Mouse (Mus musculus) splenic B cell, adult 2 months (primary cell): ENCODE data around the gene Upk1a.

Experiments used
- DNase-seq: peaks from one replicate; pipeline ENCODE4 v3.0.0-alpha.2; 2011; ENCODE audit warnings: low read depth, low spot score
- H3K27me3 ChIP-seq: 2 replicates; pipeline ENCODE4 v1.6.1; 2012; ENCODE audit warnings: mild to moderate bottlenecking, low read length, moderate library complexity, mixed read lengths; ENCODE audit not compliant: control insufficient read depth, poor library complexity, insufficient read depth, severe bottlenecking
- H3K36me3 ChIP-seq: 2 replicates; pipeline ENCODE4 v1.6.1; 2012; ENCODE audit warnings: mild to moderate bottlenecking, low read length, moderate library complexity, mixed read lengths; ENCODE audit not compliant: control insufficient read depth, poor library complexity, insufficient read depth, severe bottlenecking

Gene Upk1a

DNA sequence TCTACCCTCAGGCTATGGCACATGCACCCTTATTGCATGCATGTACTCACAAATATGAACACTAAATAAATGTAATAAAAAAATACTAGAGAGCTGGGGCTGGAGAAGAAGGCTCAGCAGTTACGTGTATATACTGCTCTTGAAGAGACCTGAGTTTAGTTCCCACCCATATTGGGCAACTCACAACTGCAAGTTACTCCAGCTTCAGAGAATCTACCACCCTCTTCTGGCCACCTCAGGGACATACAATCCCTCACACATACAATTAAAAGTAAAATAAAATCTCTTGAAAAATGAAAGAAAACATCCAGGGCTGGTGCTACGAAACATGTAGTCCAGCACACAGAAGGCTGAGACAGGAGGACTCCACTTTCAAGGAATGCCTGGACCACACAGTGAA, 1.8 kb upstream of the Upk1a start:
- Histone ChIP-seq H3K36me3 (peaks cover 5% of the 10 kb centered on the region), H3K27me3 (no peaks in the 10 kb centered on the region)
- DNase-seq = peak; percentile 56

DNA sequence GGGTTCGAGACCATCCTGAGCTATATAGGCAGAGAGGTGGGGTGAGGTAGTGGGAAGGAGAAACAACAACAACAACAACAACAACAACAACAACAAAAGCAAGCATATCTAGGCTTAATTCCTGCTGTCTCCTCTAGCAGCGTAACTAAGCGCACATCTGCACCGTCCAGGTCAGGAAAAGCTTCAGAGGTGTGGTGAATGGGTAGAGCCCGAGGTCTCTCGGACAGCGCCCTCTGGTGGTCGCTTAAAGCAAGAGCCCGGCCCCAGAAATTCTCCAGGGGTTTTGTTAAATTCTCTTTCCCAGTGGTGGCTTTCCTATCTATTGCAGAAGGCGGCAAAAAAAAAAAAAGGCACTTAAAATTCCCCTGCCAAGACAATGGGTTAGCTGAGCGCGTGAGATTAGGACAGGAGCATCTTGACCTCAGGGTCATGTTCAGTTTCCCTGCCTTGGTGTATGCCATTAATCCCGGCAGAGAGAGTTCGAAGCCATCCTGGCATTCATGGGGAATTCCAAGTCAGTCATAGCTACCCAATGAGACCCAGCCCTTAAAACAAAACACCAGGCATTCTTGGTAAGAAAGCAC, 974 bp upstream of the Upk1a start:
- H3K36me3 ChIP-seq = peaks cover 2% of the 10 kb centered on the region; the same call in 1 of the 2 replicates
- DNase-seq = peak; percentile 75

DNA sequence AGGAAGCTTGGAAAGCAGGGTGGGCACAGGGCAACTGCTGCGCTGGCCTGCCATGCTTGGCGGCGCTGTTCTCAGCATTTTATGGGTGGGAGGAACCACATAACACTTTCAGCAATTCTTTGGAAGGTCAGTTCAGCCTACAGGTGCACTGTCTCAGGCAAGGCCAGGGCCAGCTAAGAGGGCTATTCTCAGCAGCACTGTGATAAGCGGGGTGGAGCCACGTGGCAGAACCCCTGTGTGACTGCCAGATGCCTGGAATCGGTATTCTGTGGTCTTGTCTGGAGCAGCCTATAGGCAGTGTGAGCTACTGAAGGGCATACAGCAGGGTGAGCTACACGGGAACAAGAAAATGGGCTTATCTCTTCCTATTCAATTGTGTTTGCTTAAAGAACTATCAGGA, 2.6 kb downstream of the Upk1a start:
- DNase-seq = no peak
- Histone ChIP-seq H3K27me3 (no peaks in the 10 kb centered on the region), H3K36me3 (no peaks in the 10 kb centered on the region)

More for the DNA sequence above, 974 bp upstream of the Upk1a start:
- no peaks in the 10 kb centered on the region for H3K27me3 ChIP-seq

DNA sequence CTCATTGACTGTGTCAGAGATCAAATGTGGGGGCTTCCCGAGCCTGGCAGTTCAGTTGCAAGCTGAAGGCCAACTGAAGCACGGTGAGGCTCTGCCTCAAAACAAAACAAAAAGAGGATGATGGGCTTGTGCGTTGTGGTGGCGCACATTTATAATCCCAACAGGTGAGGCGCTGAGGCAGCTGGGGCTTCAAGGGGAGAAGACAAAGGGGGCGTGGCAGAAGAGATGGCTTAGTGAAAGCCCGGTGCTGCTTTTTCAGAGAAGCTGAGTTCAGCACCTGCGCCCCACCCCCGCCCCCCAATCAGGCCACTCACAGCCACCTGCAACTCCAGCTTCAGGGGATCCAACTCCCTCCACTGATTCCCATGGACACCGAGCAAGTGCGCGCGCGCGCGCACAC, 4.2 kb downstream of the Upk1a start:
- DNase-seq = no peak
- Histone ChIP-seq H3K36me3 (no peaks in the 10 kb centered on the region), H3K27me3 (no peaks in the 10 kb centered on the region)

DNA sequence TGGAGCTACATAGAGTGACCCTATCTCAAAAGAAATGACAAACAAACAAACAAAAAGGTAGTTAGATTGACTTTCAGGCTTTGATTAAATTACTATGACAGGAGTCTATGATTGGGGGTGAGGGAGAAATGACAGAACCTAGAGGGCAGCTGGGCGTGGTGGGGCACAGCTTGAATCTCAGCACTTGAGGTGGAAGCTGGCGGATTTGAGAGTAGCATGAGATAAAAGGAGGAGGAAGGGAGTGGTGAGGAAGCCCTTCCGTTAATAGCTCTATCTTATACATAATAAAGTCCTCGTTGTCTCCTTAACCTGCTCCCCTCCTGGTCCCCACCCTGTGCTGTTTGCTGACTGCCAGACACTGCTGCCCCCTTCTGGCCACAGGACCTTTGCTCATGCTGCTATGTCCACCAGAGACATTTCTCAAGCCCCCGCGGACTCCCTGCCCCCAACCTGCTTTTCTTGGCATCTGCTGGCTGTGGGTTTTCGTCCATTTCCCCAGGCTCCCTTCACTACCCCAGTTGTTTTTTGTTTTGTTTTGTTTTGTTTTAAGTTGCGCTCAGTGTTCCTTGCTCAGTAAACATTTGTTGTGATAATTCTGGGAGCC, 4.8 kb downstream of the Upk1a start:
- DNase-seq = peak; percentile 84

DNA sequence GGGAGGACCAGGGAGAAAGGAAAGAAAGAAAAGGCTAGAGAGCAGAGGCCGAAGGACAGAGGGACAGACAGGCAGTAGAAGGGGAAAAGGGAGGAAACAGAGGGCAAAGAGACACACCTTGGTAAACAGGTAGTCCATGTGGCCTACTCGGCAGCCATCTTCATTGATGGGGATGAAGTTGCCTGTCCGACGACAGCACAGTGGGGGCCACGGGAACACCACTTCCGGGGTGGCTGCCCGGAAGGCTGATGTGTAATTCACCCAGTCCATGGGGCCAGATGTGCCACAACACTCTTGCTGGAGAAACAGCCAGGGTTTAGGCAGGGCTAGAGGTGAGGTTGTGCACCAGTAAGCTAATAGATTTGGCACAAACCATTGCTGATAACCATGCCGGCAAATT, 7.7 kb downstream of the Upk1a start:
- H3K27me3 ChIP-seq = no peaks in the 10 kb centered on the region
- no peak for DNase-seq
- H3K36me3 ChIP-seq = no peaks in the 10 kb centered on the region

More for the DNA sequence above, 4.8 kb downstream of the Upk1a start:
- no peaks in the 10 kb centered on the region for H3K27me3 ChIP-seq
- H3K36me3 ChIP-seq = no peaks in the 10 kb centered on the region

DNA sequence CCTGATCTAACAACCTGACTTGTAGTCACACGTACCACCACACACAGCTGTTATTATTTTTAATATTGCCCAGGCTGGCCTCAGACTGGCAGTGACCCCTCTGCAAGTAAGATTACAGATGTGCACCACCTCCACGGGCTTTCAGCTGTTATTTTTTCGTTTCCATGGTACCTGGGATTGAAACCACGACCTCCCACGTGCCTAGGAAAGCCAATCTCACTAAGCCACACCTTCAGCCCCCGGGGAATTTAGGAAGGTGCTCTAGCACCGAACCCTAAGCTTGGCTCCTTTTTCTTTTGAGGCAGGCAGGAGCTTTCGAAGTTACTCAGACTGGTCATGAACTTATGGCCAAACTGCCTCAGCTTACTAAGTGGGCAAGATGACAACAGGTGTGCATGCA, 8.2 kb downstream of the Upk1a start:
- DNase-seq = no peak
- Histone ChIP-seq H3K27me3 (no peaks in the 10 kb centered on the region), H3K36me3 (no peaks in the 10 kb centered on the region)

DNA sequence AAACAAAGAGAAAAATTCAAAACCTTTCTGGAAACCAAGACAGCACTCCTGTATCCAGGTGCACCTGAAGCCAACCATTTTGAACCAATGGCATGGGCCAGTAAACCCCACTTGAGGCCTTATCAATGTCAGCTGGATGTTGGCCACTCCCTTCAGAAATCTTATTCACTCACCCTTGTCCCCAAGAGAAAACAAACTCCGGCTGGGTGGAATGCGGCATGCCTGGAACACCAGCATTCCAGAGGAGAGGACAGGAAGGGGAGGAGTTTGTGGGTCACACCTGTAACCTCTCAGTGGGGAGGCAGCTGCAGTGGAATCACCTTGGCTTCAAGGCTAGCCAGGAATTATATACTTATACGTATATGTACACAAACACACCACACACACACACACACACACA, 10.1 kb downstream of the Upk1a start:
- no peak for DNase-seq
- Histone ChIP-seq H3K36me3 (no peaks in the 10 kb centered on the region), H3K27me3 (no peaks in the 10 kb centered on the region)

DNA sequence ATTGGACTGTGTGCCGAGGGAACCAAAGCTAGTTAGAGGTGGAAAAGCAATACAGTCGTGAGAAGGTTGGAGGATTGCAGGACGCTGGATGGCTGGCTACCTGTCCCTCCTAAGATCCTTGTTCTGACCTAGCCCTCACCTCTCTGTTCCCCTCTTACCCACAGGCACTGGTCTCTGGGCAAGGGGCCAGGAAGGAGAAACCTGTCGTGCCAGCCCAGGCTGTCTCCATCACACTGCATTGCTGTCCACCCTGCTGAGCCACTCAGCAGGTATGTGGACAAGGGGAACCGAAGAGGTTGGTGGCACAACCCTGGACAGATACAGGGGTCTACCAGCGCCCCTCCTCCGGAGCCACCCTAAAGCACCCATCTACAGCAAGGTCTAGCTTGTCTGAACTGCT, 12.0 kb downstream of the Upk1a start:
- no peak for DNase-seq
- Histone ChIP-seq H3K27me3 (no peaks in the 10 kb centered on the region), H3K36me3 (no peaks in the 10 kb centered on the region)

DNA sequence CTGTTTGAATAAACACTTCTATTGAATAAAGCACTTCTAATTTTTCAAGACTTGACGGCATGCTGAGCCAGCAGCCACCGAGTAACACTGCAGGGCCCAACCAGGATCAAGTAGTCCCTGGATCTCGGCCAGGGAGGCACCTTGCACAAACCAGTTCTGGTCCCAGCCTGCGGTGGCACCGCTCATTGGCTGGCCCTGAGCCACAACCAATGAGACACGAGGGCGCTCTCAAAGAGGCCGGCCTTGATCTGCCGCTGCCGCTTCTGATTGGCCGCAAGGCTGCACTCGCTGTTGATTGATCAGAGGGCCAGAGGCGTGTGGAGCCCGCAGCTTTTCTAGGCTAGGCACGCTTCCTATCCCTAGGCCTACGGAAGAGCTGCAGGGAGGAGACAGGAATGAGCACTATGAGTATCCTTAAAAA, 12.7 kb downstream of the Upk1a start:
- no peaks in the 10 kb centered on the region for H3K27me3 ChIP-seq
- DNase-seq = peak; percentile 64
- no peaks in the 10 kb centered on the region for H3K36me3 ChIP-seq

DNA sequence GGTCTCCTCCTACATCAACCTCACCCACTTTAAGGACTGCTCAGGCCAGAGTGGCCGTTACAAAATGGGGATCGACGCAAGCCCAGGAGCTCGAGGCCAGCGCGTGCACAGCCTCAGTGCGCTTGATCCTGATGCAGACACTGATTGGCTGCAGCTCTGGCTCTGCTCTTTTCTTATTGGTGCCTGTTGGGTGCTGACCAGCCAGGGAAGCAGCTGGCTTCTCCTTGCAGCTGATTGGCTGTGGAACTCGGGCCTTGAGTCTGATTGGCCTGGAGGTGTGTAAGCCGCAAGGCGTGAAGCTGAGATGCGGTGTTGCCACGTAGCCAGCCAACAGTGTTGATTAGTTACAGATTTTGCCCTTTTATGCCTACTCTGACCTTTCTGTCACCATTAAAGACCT, 13.9 kb downstream of the Upk1a start, which contains the start of gene Zbtb32:
Zbtb32 (minus strand) TSS at position 124 of the 400 bp plus-strand sequence.
- no peak for DNase-seq
- Histone ChIP-seq H3K36me3 (no peaks in the 10 kb centered on the region), H3K27me3 (no peaks in the 10 kb centered on the region)

DNA sequence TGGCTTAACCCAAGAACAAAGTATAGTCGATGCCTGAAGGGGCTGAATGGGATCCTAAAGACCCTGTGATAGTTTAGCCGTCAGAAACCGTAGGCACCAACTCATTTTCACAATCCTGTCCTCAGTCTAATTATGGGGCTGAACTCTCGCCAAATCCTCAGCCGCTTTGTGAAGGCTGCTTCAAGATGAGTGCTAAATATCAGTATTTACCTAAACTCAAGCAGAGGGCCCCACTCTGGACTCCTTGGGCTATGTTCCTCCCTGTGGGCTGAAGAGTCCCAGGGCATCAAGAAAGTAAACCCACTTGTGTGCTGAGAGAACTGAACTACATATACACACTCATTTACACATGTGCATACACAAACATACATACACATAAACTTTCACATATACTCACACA, 15.8 kb downstream of the Upk1a start:
- no peak for DNase-seq
- H3K27me3 ChIP-seq = no peaks in the 10 kb centered on the region
- no peaks in the 10 kb centered on the region for H3K36me3 ChIP-seq

DNA sequence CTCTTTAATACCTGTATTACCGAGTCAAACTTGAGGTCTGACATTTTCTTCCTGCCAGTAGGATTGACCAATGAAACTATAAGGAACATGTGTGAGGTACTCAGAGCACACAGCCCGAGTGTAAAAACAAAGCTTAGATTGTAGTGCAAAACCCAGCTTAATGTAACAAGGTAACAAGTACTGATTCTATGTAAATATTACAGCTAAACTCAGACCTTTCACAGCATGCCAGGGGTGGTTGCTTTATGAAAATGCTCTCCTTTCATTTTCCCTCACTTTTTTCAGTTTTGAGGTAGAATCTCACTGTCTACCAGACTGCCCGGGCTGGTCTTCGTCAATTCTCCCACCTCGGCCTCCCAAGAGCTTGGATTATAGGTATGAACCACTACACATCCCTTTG, 16.6 kb downstream of the Upk1a start:
- no peak for DNase-seq
- Histone ChIP-seq H3K27me3 (no peaks in the 10 kb centered on the region), H3K36me3 (no peaks in the 10 kb centered on the region)

DNA sequence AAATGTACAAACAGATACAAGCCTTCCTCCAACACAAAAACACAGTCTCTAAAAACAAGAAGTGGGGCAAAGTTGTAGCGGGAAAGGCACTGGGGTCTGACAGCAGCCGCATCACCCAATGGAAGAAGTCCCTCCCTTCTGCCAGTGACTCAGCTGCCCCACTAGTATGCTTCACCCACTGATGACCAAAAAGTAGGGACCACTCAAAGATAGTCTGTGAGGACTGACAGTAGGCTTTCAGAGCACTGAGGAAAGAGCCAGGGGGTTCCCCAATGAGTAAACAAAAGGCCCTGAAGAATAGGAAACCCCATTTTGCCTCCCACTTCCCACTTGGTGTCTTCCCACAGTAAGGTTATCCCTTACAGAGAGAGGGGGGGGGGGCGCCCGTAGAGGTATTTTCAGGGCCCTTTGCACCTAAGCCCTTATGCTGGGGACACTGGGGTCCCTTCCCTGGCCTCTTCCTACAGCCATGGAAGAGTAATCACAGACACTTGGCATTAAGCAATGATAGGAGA, 18.1 kb downstream of the Upk1a start:
- peak; percentile 48 for DNase-seq
- Histone ChIP-seq H3K36me3 (no peaks in the 10 kb centered on the region), H3K27me3 (no peaks in the 10 kb centered on the region)

DNA sequence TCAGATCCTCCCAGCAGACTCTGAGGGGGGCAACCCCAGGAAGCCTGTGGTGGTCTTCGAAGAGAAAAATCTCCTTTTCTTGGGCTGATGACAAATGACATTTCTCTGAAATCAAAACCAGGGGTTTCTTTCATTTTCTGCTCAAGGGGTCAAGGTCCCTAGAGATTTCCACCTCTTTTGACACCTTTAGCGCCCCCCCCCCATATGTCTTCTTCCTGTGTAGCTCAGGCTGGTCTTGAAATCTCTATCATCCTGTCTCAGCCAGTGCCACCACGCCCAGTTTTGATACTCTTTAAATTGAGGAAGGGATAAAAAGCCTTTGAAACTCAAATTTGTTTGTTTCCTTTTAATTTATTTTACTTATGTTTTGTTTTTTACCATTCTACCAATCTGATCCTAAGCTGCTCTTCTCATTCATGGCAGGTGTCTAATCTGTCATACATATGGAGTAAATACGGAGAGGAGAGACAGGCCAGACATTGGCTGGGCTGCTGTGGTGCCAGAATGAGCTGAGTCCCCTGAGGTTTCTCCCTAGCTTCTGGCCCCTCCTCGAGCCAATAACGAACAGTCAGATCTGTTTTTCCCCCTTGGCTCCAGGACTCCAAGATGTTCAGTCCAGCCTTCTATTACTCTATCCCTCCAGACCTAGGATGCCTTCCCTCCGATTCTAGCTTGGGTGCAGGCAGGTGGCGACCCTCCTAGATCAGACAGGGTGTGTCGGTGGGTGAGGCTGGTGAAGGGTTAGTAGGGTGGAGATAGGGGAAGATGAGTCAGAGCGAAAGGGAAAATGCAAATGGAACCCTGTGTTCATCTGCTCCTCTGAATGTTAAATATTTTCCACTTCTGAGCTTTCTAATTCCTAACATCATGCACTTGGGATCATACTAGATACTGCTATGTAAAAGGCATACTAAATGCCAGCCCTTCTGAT, 18.8 kb downstream of the Upk1a start:
- DNase-seq = peak; percentile 61

More for the DNA sequence above, 18.8 kb downstream of the Upk1a start:
- H3K27me3 ChIP-seq = no peaks in the 10 kb centered on the region
- no peaks in the 10 kb centered on the region for H3K36me3 ChIP-seq
